Mouse (Mus musculus): ENCODE results near the gene Fuca1. TPM values are rescaled to one million over a fixed set of nuclear protein-coding genes. Genes with fewer than 3 reads are reported as not detected.
A peak's percentile ranks its signal among the peaks of the same experiment; 100 is the strongest.

Gene Fuca1
- polyA plus RNA-seq, 1 experiment from 2014 or later: 63.5 TPM

- DNase-seq (ENCODE audit: low spot score): no peak
Measured at GRCm38 (mm10) chr4:135888448-135889057, 32.0 kb upstream of the Fuca1 start.

- DNase-seq (ENCODE audit: low spot score): no peak
Measured at GRCm38 (mm10) chr4:135889146-135889883, 31.2 kb upstream of the Fuca1 start.

GRCm38 (mm10) chr4:135889884-135890283, 30.7 kb upstream of the Fuca1 start:
- peak; percentile 82 for DNase-seq (ENCODE audit: low spot score)

GRCm38 (mm10) chr4:135891539-135891938, 29.0 kb upstream of the Fuca1 start:
- no peak for DNase-seq (ENCODE audit: low spot score)

- no peak for DNase-seq (ENCODE audit: low spot score)
Measured at GRCm38 (mm10) chr4:135892884-135893283, 27.7 kb upstream of the Fuca1 start.

- DNase-seq (ENCODE audit: low spot score): peak; percentile 68
Measured at GRCm38 (mm10) chr4:135895071-135895571, 25.4 kb upstream of the Fuca1 start, which contains the start of gene Cnr2. Gene Cnr2 (plus strand): TSS chr4:135895394.

GRCm38 (mm10) chr4:135896157-135896556, 24.4 kb upstream of the Fuca1 start:
- DNase-seq (ENCODE audit: low spot score): peak; percentile 25

- peak; percentile 79 for DNase-seq (ENCODE audit: low spot score)
Measured at GRCm38 (mm10) chr4:135898380-135899049, 22.0 kb upstream of the Fuca1 start.

- no peak for DNase-seq (ENCODE audit: low spot score)
Measured at GRCm38 (mm10) chr4:135899050-135899448, 21.5 kb upstream of the Fuca1 start.

- no peak for DNase-seq (ENCODE audit: low spot score)
Measured at GRCm38 (mm10) chr4:135900008-135900407, 20.5 kb upstream of the Fuca1 start.

- DNase-seq (ENCODE audit: low spot score): no peak
Measured at GRCm38 (mm10) chr4:135902606-135903242, 17.8 kb upstream of the Fuca1 start.

GRCm38 (mm10) chr4:135904810-135905209, 15.7 kb upstream of the Fuca1 start:
- DNase-seq (ENCODE audit: low spot score): no peak

GRCm38 (mm10) chr4:135906633-135907032, 13.9 kb upstream of the Fuca1 start:
- no peak for DNase-seq (ENCODE audit: low spot score)

- no peak for DNase-seq (ENCODE audit: low spot score)
Measured at GRCm38 (mm10) chr4:135909326-135910066, 11.0 kb upstream of the Fuca1 start.

GRCm38 (mm10) chr4:135911531-135911930, 9.0 kb upstream of the Fuca1 start:
- DNase-seq (ENCODE audit: low spot score): peak; percentile 42

- DNase-seq (ENCODE audit: low spot score): no peak
Measured at GRCm38 (mm10) chr4:135912164-135912563, 8.4 kb upstream of the Fuca1 start.

- DNase-seq (ENCODE audit: low spot score): no peak
Measured at GRCm38 (mm10) chr4:135912835-135913234, 7.7 kb upstream of the Fuca1 start.

GRCm38 (mm10) chr4:135913433-135913832, 7.1 kb upstream of the Fuca1 start:
- DNase-seq (ENCODE audit: low spot score): no peak

GRCm38 (mm10) chr4:135918635-135919279, 1.8 kb upstream of the Fuca1 start:
- no peak for DNase-seq (ENCODE audit: low spot score)

- no peak for DNase-seq (ENCODE audit: low spot score)
Measured at GRCm38 (mm10) chr4:135919280-135919639, 1.3 kb upstream of the Fuca1 start.
